Mouse (Mus musculus) embryonic facial prominence, embryonic 14.5 days (tissue): ENCODE measurements around the gene Klrb1b. TPM values are rescaled to one million over a fixed set of nuclear protein-coding genes. Genes with fewer than 3 reads are reported as not detected.

ENCODE experiments used
- ATAC-seq: fragments of 200-750 bp; cut with Nextera tagmentation; 2 replicates; pipeline ENCODE4 v1.8.0; 2017; ENCODE audit warnings: low read depth, moderate number of reproducible peaks, moderate TSS enrichment
- DNase-seq: peaks from one replicate; pipeline ENCODE4 v3.0.0-alpha.2; 2015; ENCODE audit warnings: low spot score
- H3K27ac ChIP-seq: fragments of 300-500 bp; sonication (generic); replicated peaks from 2 replicates; pipeline ENCODE4 v1.5.1; 2014; ENCODE audit warnings: low read depth, mild to moderate bottlenecking, low read length, moderate library complexity
- H3K27me3 ChIP-seq: fragments of 300-500 bp; sonication (generic); replicated peaks from 2 replicates; pipeline ENCODE4 v1.6.1; 2014; ENCODE audit warnings: low read length; ENCODE audit not compliant: control insufficient read depth, insufficient read depth
- H3K36me3 ChIP-seq: fragments of 300-500 bp; sonication (generic); 2 replicates; pipeline ENCODE4 v1.6.1; 2014; ENCODE audit warnings: low read length, mixed read lengths; ENCODE audit not compliant: control insufficient read depth, insufficient read depth
- H3K4me1 ChIP-seq: fragments of 300-500 bp; sonication (generic); 2 replicates; pipeline ENCODE4 v1.6.1; 2014; ENCODE audit warnings: antibody characterized with exemption, low read length; ENCODE audit not compliant: control insufficient read depth, insufficient read depth
- H3K4me2 ChIP-seq: fragments of 300-500 bp; sonication (generic); 2 replicates; pipeline ENCODE4 v1.6.1; 2014; ENCODE audit warnings: low read depth, mild to moderate bottlenecking, low read length, moderate library complexity, mixed read lengths
- H3K4me3 ChIP-seq: fragments of 300-500 bp; sonication (generic); 2 replicates; pipeline ENCODE4 v1.5.1; 2014; ENCODE audit warnings: low read depth, mild to moderate bottlenecking, low read length
- H3K9ac ChIP-seq: fragments of 300-500 bp; sonication (generic); 2 replicates; pipeline ENCODE4 v1.6.1; 2014; ENCODE audit warnings: low read depth, mild to moderate bottlenecking, low read length, moderate library complexity, mixed read lengths
- H3K9me3 ChIP-seq: fragments of 300-500 bp; sonication (generic); 2 replicates; pipeline ENCODE4 v1.6.1; 2016; ENCODE audit warnings: low read length; ENCODE audit not compliant: control insufficient read depth
- WGBS: fragments of 180-500 bp; shearing (Covaris S2); extraction: QIAGEN DNeasy Blood & Tissue Kit; methylation state at CpG from one replicate; pipeline ENCODE4 v1.1.7; 2014; 5-methylcytosine and 5-hydroxymethylcytosine counted together
- polyA plus RNA-seq: library from polyadenylated mRNA; unstranded; fragments of >200 nt; fragmentation: Nextera tagmentation; extraction: Ambion mirVana; gene quantifications from 2 replicates; pipeline ENCODE4 v1.2.1, GENCODE M21; 2014

Klrb1b gene
- 0.39 TPM in 1 of 2 replicates, not detected in the other for polyA plus RNA-seq

- Histone ChIP-seq H3K4me3 (no peak within 1 kb of the TSS), H3K9ac (no peak within 1 kb of the TSS), H3K4me2 (no peak within 1 kb of the TSS), H3K27ac (no peak within 1 kb of the TSS), H3K27me3 (no peaks in the 10 kb centered on the region), H3K4me1 (no peaks in the 10 kb centered on the region), H3K9me3 (no peaks in the 10 kb centered on the region), H3K36me3 (no peaks in the 10 kb centered on the region)
- WGBS = 80% methylated on average over 6 of the region's 6 CpGs
- DNase-seq (no peak), ATAC-seq (no peak)
Measured at GRCm38 (mm10) chr6:128826132-128826531, at the start of gene Klrb1b, which contains the start of gene Gm44511. Gene Klrb1b (minus strand): TSS chr6:128826331. Gene Gm44511 (minus strand): TSS chr6:128826315.

GRCm38 (mm10) chr6:128871910-128872610, 45.9 kb upstream of the Klrb1b start:
- Histone ChIP-seq H3K27me3 (no peaks in the 10 kb centered on the region), H3K27ac (no peak overlapping the region), H3K4me2 (no peak overlapping the region), H3K36me3 (no peaks in the 10 kb centered on the region), H3K4me3 (no peak overlapping the region), H3K9ac (no peak overlapping the region), H3K9me3 (no peaks in the 10 kb centered on the region), H3K4me1 (no peaks in the 10 kb centered on the region)
- ATAC-seq = no peak
- DNase-seq = no peak
- WGBS = 88% methylated on average over 1 of the region's 1 CpGs

- no peak for DNase-seq
- Histone ChIP-seq H3K9me3 (no peaks in the 10 kb centered on the region), H3K4me3 (no peak overlapping the region), H3K27me3 (no peaks in the 10 kb centered on the region), H3K4me1 (no peaks in the 10 kb centered on the region), H3K36me3 (no peaks in the 10 kb centered on the region), H3K9ac (no peak overlapping the region), H3K27ac (no peak overlapping the region), H3K4me2 (no peak overlapping the region)
- WGBS = 31% methylated on average over 3 of the region's 3 CpGs
- no peak for ATAC-seq
Measured at GRCm38 (mm10) chr6:128868861-128869260, 42.7 kb upstream of the Klrb1b start.

- Histone ChIP-seq H3K9me3 (no peaks in the 10 kb centered on the region), H3K9ac (no peak overlapping the region), H3K4me3 (no peak overlapping the region), H3K27me3 (no peaks in the 10 kb centered on the region), H3K36me3 (no peaks in the 10 kb centered on the region), H3K27ac (no peak overlapping the region), H3K4me1 (no peaks in the 10 kb centered on the region; the same call in 1 of the 2 replicates), H3K4me2 (no peak overlapping the region)
- no peak for ATAC-seq
- WGBS = 93% methylated on average over 2 of the region's 2 CpGs
- DNase-seq = no peak
Measured at GRCm38 (mm10) chr6:128857976-128858375, 31.8 kb upstream of the Klrb1b start.

GRCm38 (mm10) chr6:128856250-128856649, 30.1 kb upstream of the Klrb1b start:
- peak; percentile 67 for ATAC-seq
- Histone ChIP-seq H3K4me2 (no peak overlapping the region), H3K27ac (no peak overlapping the region), H3K36me3 (no peaks in the 10 kb centered on the region), H3K4me3 (no peak overlapping the region), H3K27me3 (no peaks in the 10 kb centered on the region), H3K9ac (no peak overlapping the region), H3K9me3 (no peaks in the 10 kb centered on the region), H3K4me1 (no peaks in the 10 kb centered on the region; the same call in 1 of the 2 replicates)
- peak; percentile 82 for DNase-seq
- WGBS = 65% methylated on average over 5 of the region's 5 CpGs

GRCm38 (mm10) chr6:128855477-128855876, 29.3 kb upstream of the Klrb1b start:
- ATAC-seq = no peak
- no peak for DNase-seq
- H3K4me3 ChIP-seq = no peak overlapping the region
- H3K4me1 ChIP-seq = no peaks in the 10 kb centered on the region; the same call in 1 of the 2 replicates
- no peaks in the 10 kb centered on the region for H3K9me3 ChIP-seq
- H3K9ac ChIP-seq = no peak overlapping the region
- no peak overlapping the region for H3K27ac ChIP-seq
- H3K4me2 ChIP-seq = no peak overlapping the region
- WGBS = 62% methylated on average over 1 of the region's 1 CpGs
- no peaks in the 10 kb centered on the region for H3K36me3 ChIP-seq
- no peaks in the 10 kb centered on the region for H3K27me3 ChIP-seq

- Histone ChIP-seq H3K36me3 (no peaks in the 10 kb centered on the region), H3K27me3 (no peaks in the 10 kb centered on the region), H3K9ac (no peak overlapping the region), H3K4me1 (no peaks in the 10 kb centered on the region; the same call in 1 of the 2 replicates), H3K27ac (no peak overlapping the region), H3K4me3 (no peak overlapping the region), H3K4me2 (no peak overlapping the region), H3K9me3 (no peaks in the 10 kb centered on the region)
- DNase-seq (no peak), ATAC-seq (no peak)
- 96% methylated on average over 3 of the region's 3 CpGs for WGBS
Measured at GRCm38 (mm10) chr6:128854895-128855294, 28.8 kb upstream of the Klrb1b start.

- H3K4me3 ChIP-seq = no peak overlapping the region
- no peak overlapping the region; the same call in 1 of the 2 replicates for H3K4me2 ChIP-seq
- DNase-seq (peak; percentile 72), ATAC-seq (peak; percentile 62)
- no peaks in the 10 kb centered on the region; the same call in 1 of the 2 replicates for H3K4me1 ChIP-seq
- H3K9me3 ChIP-seq = no peaks in the 10 kb centered on the region
- H3K27ac ChIP-seq = no peak overlapping the region
- no peaks in the 10 kb centered on the region for H3K27me3 ChIP-seq
- H3K9ac ChIP-seq = 0 out of 2 replicates have a peak overlapping the region, but pooled peaks have one; percentile 8
- 42% methylated on average over 12 of the region's 12 CpGs for WGBS
- no peaks in the 10 kb centered on the region for H3K36me3 ChIP-seq
Measured at GRCm38 (mm10) chr6:128854024-128854820, 28.1 kb upstream of the Klrb1b start.
